Mouse (Mus musculus): Measurements from ENCODE around the gene Hcls1.

Hcls1 gene

GRCm38 (mm10) chr16:36934841-36935620 lies at the start of gene Hcls1:
Gene Hcls1, plus strand, starts transcription at chr16:36934983.
- peak; percentile 89 for DNase-seq (ENCODE audit: low read depth)

GRCm38 (mm10) chr16:36885912-36886311 lies 48.9 kb upstream of the Hcls1 start:
- DNase-seq (ENCODE audit: low read depth), result no peak

DNA sequence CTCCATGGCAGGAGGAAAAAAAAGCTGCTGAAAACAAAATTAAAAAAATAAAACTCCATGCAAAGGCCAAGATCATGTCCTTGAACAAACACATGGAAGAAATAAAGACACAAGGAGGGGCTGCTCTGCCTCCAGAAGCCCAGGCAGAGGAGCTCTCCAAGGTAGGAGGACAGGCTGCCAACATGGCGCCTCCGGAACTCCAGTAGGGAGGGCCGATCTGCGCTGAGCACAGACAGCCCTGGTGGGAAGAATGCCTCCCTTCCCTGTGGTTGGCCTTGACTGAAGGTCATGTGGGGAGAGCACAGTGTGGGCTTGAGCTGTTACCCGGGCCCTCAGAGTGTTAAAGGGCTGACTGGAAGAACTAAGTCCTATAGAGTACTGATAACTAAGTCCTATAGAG lies 47.2 kb upstream of the Hcls1 start:
- no peak for DNase-seq (ENCODE audit: low read depth)

DNA sequence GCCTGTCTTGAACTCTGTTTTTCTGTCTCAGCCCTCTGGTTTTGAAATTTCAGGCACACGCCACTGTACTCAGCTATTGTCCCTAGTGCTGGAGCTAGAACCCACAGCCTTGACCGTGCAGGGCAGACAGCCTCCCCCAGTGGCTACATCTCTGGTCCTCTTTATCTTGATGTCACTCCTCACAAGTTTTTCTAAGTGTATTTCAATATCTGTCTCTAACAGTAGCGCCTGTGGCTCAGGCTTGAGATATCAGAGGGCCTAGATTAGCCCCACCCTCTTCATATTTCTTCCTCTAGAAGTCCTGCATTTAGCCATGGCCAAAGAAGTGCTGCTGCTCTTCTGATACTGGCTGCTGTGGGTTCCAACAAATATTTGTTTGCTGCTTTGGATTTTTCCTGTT lies 44.2 kb upstream of the Hcls1 start:
- no peak for DNase-seq (ENCODE audit: low read depth)

DNA sequence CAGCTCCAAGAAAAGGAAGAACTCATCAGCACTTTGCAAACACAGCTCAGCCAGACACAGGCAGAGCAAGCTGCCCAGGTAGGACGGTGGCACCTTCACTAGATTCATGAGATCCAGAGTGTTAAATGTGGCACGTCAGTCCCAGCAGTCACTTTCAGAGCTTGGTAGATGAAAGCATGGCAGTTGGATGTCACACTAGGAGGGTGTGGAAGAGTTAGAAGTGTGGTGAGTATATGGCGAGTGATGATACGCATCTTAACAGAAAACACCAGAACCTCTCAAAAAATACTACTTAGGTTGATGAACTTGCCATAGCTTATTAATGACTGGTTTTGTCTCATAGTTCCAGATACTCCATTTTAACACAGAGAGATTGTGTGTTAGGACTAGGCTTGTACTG lies 43.4 kb upstream of the Hcls1 start:
- DNase-seq (ENCODE audit: low read depth), result no peak

DNA sequence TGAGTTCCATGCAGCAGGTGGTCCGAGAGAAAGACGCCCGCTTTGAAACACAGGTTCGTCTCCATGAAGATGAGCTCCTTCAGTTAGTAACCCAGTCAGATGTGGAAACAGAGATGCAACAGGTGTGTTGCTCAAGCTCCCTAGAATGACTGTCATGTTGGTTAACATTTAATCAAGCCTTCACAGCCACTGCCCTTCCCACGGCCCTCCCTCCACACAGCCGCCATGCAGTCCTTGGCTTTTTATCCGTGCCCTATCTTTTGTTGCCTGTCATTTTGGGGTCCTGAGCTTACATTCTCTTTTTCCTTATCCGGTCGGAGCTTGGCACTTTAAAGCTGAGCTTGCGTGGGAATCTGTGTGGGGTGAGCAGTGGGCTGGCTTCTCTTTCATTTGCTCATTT lies 41.5 kb upstream of the Hcls1 start:
- no peak for DNase-seq (ENCODE audit: low read depth)

GRCm38 (mm10) chr16:36896712-36897111 lies 38.1 kb upstream of the Hcls1 start:
- DNase-seq (ENCODE audit: low read depth), result no peak

DNA sequence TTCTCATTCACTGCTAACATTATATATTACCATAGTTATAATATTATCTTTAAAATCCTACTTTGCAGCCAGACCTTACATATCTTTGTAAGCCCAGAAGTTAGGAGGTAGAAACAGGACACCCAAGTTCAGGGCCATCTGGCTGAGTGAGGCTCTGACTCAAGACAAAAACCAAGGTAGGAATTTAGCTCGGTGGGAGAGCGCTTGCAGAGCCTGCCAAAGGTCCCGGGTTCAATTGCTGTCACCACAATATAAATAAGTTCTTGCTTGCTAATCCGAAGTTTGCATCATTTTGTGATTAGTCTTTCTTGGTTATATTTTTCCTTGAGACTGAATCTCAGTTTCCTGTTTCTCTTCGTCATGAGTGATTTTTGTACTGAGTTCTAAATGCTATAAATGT lies 31.6 kb upstream of the Hcls1 start:
- DNase-seq (ENCODE audit: low read depth), result no peak

GRCm38 (mm10) chr16:36911909-36912308 lies 22.9 kb upstream of the Hcls1 start:
- no peak for DNase-seq (ENCODE audit: low read depth)

GRCm38 (mm10) chr16:36912311-36912710 lies 22.5 kb upstream of the Hcls1 start:
- DNase-seq (ENCODE audit: low read depth), result no peak

DNA sequence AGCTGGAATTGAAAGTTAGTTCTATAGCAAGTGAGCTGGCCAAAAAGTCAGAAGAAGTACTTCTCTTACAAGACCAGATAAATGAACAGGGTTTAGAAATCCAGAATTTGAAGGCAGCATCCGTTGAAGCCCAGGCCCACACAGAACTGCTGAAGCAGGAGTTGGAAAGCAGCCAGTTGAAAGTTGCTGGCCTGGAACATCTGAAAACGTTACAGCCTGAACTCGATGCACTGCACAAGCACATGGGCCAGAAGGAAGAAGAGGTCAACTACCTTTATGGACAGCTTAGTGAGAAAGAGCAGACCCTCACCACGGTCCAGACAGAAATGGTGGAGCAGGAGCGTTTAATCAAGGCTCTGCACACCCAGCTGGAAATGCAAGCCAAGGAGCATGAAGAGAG lies 20.6 kb upstream of the Hcls1 start:
- DNase-seq (ENCODE audit: low read depth), result no peak

DNA sequence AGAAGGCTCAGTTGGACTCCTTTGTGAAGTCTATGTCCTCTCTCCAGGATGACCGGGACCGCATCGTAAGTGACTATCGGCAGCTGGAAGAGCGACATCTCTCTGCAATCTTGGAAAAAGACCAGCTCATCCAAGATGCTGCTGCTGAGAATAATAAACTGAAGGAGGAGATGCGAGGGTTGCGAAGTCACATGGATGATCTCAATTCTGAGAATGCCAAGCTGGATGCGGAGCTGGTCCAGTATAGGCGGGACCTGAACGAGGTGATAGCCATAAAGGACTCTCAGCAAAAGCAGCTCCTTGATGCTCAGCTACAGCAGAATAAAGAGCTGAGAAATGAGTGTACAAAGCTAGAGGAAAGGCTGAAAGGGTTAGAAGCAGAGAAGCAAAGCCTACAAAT lies 16.3 kb upstream of the Hcls1 start:
- DNase-seq (ENCODE audit: low read depth), result no peak

DNA sequence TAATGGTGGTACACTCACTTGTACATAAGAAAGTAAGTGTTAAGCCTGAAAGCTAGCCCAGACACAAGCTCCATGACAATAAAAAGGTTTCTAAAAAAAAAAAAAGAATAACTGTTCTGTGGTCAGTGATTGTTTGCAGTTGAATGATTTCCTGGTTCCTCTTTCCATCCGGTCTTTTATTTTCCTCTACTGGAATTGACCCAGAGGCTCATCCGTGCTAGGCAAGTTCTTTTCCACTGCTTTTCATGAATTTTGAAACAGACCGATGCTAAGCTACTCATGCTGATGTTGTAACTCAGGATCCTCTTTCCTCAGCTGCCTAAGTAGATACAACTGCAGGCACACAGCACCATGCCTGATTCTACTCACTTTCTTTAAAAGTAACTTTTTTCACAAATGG lies 14.4 kb upstream of the Hcls1 start:
- DNase-seq (ENCODE audit: low read depth), result peak; percentile 53

GRCm38 (mm10) chr16:36921067-36921613 lies 13.6 kb upstream of the Hcls1 start:
- DNase-seq (ENCODE audit: low read depth), result no peak

GRCm38 (mm10) chr16:36921980-36922379 lies 12.8 kb upstream of the Hcls1 start:
- no peak for DNase-seq (ENCODE audit: low read depth)

DNA sequence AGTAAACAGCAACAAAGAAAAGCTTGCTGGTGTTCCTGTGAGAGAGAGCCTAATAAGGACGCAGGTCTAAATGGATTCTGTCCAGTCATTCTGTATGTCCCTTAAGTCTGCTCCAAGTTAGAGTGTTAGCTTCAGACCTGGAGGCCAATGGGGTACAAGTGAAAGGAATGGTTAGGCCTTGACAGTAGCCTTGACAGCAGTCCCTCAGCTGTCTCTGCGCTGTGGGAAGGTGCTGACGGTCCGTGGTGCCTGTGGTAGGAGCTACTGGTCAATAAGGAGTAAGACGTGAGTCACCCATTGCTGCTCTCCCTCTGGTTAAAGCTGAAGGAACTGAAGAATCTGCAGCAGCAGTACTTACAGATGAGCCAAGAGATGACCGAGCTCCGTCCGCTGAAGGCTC lies 10.5 kb upstream of the Hcls1 start:
- DNase-seq (ENCODE audit: low read depth), result peak; percentile 16

GRCm38 (mm10) chr16:36925351-36925750 lies 9.4 kb upstream of the Hcls1 start:
- no peak for DNase-seq (ENCODE audit: low read depth)

- no peak for DNase-seq (ENCODE audit: low read depth)
Observed at GRCm38 (mm10) chr16:36925797-36926196, 9.0 kb upstream of the Hcls1 start.

- DNase-seq (ENCODE audit: low read depth), result no peak
Observed at GRCm38 (mm10) chr16:36926514-36927447, 8.0 kb upstream of the Hcls1 start.

GRCm38 (mm10) chr16:36927495-36928105 lies 7.2 kb upstream of the Hcls1 start:
- peak; percentile 17 for DNase-seq (ENCODE audit: low read depth)

GRCm38 (mm10) chr16:36928106-36928500 lies 6.7 kb upstream of the Hcls1 start:
- no peak for DNase-seq (ENCODE audit: low read depth)

- DNase-seq (ENCODE audit: low read depth), result no peak
Observed at GRCm38 (mm10) chr16:36929216-36929615, 5.6 kb upstream of the Hcls1 start.

Data from 416B (cell line).